Mouse (Mus musculus) thymus, postnatal 14 days (tissue): ENCODE measurements around the gene Syngr1.

Source experiments
- DNase-seq: peaks from one replicate; pipeline ENCODE4 v3.0.0; 2021

Syngr1 gene

DNA sequence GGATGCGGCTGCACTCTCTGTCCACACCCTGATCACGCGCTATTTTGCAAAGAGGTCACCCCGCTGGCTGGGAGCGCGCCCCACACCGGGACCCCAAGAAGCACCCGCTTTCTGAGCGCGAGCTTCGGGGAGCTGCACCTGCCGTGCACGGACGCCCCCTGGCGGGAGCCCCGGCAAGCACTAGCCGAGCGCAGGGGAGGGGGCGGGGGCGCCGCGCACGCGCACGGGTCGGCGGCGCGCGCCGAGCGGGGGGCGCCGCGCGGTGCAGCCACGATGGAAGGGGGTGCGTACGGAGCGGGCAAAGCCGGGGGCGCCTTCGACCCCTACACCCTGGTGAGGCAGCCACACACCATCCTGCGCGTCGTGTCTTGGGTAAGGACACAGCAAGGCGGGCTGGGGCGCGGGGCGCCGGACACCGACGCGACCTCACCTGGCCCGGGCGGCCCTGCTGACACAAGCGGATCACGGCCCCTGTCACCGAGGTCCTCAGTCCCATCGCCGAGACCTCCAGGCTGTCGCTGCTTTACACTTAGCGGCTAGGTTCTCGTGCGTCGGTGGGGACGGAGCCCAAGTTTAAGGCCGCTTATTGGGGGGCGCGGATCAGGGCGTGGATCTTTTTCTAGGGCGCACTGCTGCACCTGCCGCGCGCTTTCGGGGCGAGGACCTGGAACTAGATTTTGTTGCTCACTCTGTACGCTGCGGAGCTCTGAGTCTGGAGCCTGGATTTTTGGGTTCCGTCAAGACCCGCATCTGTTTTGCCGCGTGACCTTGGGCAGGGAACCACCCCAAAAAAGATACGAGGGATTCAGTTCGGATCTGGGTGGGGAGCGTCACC lies at the start of gene Syngr1, which contains the start of gene Rpl3:
Gene Syngr1, plus strand, starts transcription at position 214 of the 835 bp plus-strand sequence.
Gene Rpl3, minus strand, starts transcription at position 748 of the 835 bp plus-strand sequence.
- DNase-seq: peak; percentile 92

DNA sequence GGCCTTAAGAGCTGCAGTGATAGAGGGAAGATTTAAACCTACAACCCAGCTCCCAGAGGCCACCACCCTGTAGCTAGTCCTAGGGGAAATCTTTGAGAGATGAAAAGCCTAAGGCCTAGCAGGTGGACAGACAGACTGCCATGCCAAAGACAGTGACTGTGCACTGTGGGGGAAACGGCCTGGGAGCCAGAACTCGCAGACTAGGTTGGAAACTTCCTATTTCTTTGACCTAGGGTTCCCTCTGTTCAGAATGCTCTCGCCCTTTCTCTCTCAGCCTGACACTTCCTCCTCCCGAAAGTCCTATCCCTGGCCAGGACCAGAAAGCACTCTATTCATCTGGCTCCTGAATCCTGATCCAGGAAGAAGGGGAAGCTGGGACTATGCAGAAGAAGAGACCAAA lies 49.0 kb upstream of the Syngr1 start:
- DNase-seq: no peak

- no peak for DNase-seq
These were observed 46.9 kb upstream of the Syngr1 start for GRCm38 (mm10) chr15:80044249-80044648.

- no peak for DNase-seq
These were observed 45.4 kb upstream of the Syngr1 start for GRCm38 (mm10) chr15:80045749-80046148.

DNA sequence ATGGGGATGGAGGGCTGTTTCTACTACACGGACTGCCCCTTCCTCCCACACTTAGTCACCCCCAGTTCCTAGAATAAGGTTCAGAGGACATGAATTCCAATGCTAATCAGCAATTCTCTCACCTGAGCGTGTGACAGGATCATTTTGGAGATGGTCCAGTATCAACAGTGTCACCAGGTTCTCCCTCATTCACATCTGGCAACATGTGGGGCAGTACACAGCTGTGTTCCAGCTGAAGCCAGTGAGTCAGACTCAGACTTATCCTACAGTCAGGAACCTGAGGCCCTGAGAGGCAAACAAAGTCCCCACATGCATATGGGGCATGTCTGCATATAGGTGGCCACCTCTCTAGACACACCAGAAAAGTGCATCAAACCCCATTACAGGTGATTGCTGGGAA lies 43.9 kb upstream of the Syngr1 start:
- DNase-seq: no peak

GRCm38 (mm10) chr15:80047973-80048372 lies 43.2 kb upstream of the Syngr1 start:
- DNase-seq: peak; percentile 37

- DNase-seq: peak; percentile 85
These were observed 41.0 kb upstream of the Syngr1 start for GRCm38 (mm10) chr15:80050093-80050492.

- DNase-seq: no peak
These were observed 39.9 kb upstream of the Syngr1 start for GRCm38 (mm10) chr15:80051092-80051761.

GRCm38 (mm10) chr15:80051782-80052181 lies 39.4 kb upstream of the Syngr1 start:
- DNase-seq: peak; percentile 66

DNA sequence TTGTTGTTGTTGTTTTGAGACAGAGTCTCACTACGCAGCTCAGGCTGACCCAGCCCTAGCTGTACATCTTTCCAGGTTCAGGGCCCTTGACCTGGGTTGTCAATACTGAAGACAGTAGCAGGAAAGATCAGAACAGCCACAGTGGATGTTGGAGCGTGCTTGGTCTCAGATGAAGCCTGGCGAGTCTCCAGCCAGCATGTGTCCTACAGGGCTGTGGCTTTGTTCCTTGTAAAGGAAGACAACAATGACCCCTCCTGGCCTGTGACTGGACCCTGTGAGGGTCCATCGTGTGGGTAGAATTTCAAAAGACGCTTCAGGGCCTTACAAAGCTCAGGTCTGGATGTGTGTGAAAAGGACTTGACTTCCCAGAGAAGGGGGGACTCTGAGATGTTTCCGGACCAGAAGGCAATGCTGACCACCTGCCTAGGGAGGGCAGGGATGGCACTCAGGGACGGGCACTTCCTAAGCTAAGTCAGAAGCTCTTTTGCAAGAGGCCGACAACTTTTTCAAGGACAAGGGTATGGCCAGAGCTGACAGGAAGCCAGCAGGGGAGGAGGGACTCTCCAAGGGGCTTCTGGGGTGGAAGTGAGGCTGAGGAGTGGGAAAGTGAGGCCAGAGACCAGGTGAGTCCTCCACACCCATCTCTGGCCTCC lies 37.6 kb upstream of the Syngr1 start:
- DNase-seq: no peak

- DNase-seq: no peak
These were observed 37.0 kb upstream of the Syngr1 start for GRCm38 (mm10) chr15:80054034-80054710.

GRCm38 (mm10) chr15:80058151-80058550 lies 33.0 kb upstream of the Syngr1 start:
- DNase-seq: no peak

DNA sequence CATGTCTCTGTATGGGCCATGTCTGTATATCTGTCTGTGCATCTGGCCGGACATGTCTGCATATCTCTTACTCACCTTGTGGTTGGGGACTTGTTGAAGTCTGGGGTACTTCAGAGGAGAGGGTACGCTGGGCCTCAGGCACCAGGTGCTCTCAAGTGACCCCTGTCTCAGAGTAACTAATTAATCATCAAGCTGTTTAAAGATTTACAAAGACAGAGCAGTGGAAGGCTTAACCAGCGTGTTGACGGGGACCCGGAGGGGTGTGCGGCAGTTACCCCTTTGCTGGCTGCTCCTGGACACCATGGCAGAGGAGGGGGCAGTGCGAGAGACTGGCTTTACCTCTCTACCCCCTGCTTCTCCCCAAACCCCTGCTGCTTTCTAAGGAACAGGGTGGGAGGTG lies 31.5 kb upstream of the Syngr1 start:
- no peak for DNase-seq

DNA sequence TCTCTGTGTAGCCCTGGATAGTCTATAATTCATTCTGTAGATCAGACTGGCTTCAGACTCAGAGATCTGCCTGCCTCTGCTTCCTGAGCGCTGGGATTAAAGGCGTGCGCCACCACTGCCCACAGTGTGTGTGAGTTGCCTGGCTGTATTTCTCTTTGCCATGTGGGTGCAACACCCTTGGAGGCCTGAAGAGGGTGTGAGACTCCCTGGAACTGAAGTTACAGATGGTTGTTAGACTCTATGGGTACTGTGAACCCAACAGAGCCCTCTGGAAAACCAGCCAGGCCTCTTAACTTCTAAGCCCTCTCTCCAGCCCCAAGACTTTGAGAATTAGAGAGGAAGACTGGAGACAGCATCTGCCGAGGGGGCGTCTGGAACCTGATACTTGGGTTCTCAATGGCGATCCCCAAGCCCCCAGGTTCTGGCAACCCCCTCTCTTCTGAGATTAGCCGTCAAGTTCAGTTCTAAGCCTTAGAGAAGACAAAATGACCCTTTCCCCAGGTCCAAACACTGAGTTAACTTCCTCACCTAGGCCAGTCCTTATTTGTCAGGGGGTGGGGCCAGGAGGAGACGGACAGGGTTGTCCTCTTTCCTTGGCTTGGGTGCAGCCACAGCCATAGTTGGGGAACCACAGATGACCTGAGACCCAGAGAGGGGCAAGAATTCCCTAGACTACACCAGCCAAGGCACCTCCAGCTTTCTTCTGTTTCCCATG lies 30.6 kb upstream of the Syngr1 start:
- no peak for DNase-seq

DNA sequence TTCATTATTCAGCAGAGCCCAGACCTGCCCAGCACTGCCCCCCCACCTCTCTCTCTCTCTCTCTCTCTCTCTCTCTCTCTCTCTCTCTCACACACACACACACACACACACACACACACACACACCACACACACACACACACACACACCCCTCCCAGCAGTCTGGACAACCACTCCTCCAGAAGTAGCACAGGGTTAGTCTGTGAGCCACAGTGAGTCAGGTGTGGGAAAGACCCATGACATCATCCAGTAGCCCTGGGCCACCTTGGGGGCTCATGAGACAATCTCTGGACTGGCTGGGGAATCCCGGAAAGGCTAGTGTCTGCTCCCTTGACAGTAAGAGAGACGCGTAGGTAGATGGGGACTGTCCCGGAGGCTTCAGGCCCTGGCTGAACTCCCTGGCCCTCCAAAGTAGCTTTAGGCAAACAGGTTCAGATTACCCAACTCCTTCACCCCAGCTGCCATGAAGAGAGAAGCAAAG lies 30.0 kb upstream of the Syngr1 start:
- DNase-seq: no peak

- DNase-seq: no peak
These were observed 28.8 kb upstream of the Syngr1 start for GRCm38 (mm10) chr15:80062339-80062738.

DNA sequence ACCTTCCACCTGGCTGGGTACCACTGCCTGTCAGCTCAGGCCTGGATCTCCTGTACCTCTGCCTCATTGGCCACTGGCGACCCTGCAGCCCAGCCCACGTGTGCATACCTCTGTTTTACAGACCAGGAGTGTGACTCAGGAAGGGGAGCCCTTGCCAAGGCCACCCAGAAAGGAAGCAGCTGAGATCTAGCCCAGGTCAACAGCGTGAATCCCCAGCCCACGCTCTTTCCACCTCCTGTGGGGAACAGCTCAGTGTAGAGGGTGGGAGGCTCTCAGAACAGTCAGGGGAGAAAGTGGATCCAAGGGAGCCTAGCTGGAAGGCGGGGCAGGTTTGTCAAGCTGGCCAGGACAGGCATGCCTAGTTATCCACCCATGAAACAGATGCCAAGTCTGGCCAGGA lies 28.3 kb upstream of the Syngr1 start:
- no peak for DNase-seq

- no peak for DNase-seq
These were observed 26.2 kb upstream of the Syngr1 start for GRCm38 (mm10) chr15:80064965-80065364.

GRCm38 (mm10) chr15:80065414-80065813 lies 25.7 kb upstream of the Syngr1 start:
- peak; percentile 71 for DNase-seq

GRCm38 (mm10) chr15:80066538-80066937 lies 24.6 kb upstream of the Syngr1 start:
- DNase-seq: peak; percentile 63

DNA sequence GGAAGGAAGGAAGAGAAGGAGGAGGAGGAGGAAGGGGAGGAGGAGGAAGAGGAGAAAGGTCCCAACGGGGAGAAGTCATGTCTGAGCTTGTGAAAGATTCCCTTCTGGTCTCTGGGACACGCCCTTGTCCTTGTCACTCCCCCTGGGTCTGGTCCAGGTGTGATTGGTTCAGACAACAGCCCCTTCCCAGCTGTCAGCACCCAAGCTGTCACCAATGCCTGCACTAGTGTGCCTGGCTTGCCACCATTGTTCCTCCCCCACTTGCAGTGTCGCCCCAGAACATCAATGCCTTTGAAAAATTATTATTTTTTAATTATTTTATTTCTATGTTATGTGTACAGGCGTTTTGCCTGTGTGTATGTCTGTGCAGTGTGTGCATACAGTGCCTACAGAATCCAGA lies 22.0 kb upstream of the Syngr1 start:
- DNase-seq: no peak

GRCm38 (mm10) chr15:80070095-80070644 lies 21.0 kb upstream of the Syngr1 start:
- no peak for DNase-seq
